Mouse (Mus musculus): ENCODE results near the gene Prkar2a. TPM values are rescaled to one million over a fixed set of nuclear protein-coding genes. Genes with fewer than 3 reads are reported as not detected.

Gene Prkar2a
- polyA plus RNA-seq, 1 experiment = 31.5 TPM

- no peak for TF ChIP-seq CTCF (IDR thresholded peaks at IDR 0.05; ENCODE audit: extremely low read depth, insufficient read length, insufficient replicate concordance, low read depth, low read length)
- no peak for TF ChIP-seq POLR2A (IDR thresholded peaks at IDR 0.05; ENCODE audit: low read depth, low read length)
- WGBS = 3% methylated on average over 37 of the region's 37 CpGs
- Histone ChIP-seq H3K4me1 (ENCODE audit: control insufficient read depth, insufficient read depth, insufficient read length, low read length) (peaks cover 5% of the 10 kb centered on the region; the same call in 1 of the 2 replicates), H3K36me3 (ENCODE audit: control insufficient read depth, insufficient read depth, low read length) (no peaks in the 10 kb centered on the region), H3K4me3 (ENCODE audit: low read depth, low read length) (peak within 1 kb of the TSS; percentile 75), H3K27ac (ENCODE audit: insufficient read depth, low read depth, low read length) (peak within 1 kb of the TSS; percentile 51; the same call in 1 of the 2 replicates), H3K27me3 (ENCODE audit: control insufficient read depth, insufficient read depth, low read length) (no peaks in the 10 kb centered on the region)
These were observed 27.2 kb upstream of the Prkar2a start, which contains the start of gene Slc25a20 for GRCm38 (mm10) chr9:108661677-108662612. TSS of gene Slc25a20 (plus strand) at chr9:108662088.

GRCm38 (mm10) chr9:108662660-108663059, 26.5 kb upstream of the Prkar2a start:
- WGBS = 8% methylated on average over 6 of the region's 6 CpGs
- Histone ChIP-seq H3K36me3 (ENCODE audit: control insufficient read depth, insufficient read depth, low read length) (no peaks in the 10 kb centered on the region), H3K4me3 (ENCODE audit: low read depth, low read length) (peak overlapping the region; percentile 75), H3K27ac (ENCODE audit: insufficient read depth, low read depth, low read length) (peak overlapping the region; percentile 51; the same call in 1 of the 2 replicates), H3K27me3 (ENCODE audit: control insufficient read depth, insufficient read depth, low read length) (no peaks in the 10 kb centered on the region), H3K4me1 (ENCODE audit: control insufficient read depth, insufficient read depth, insufficient read length, low read length) (peaks cover 5% of the 10 kb centered on the region; the same call in 1 of the 2 replicates)
- no peak for TF ChIP-seq POLR2A (IDR thresholded peaks at IDR 0.05; ENCODE audit: low read depth, low read length)
- no peak for TF ChIP-seq CTCF (IDR thresholded peaks at IDR 0.05; ENCODE audit: extremely low read depth, insufficient read length, insufficient replicate concordance, low read depth, low read length)

- WGBS = 68% methylated on average over 8 of the region's 8 CpGs
- no peak overlapping the region for H3K4me3 ChIP-seq (ENCODE audit: low read depth, low read length)
- H3K4me1 ChIP-seq (ENCODE audit: control insufficient read depth, insufficient read depth, insufficient read length, low read length) = no peaks in the 10 kb centered on the region
- H3K27me3 ChIP-seq (ENCODE audit: control insufficient read depth, insufficient read depth, low read length) = no peaks in the 10 kb centered on the region
- H3K36me3 ChIP-seq (ENCODE audit: control insufficient read depth, insufficient read depth, low read length) = peaks cover 19% of the 10 kb centered on the region
- no peak for TF ChIP-seq POLR2A (IDR thresholded peaks at IDR 0.05; ENCODE audit: low read depth, low read length)
- peak; percentile 22; the same call in 1 of the 2 replicates for TF ChIP-seq CTCF (IDR thresholded peaks at IDR 0.05; ENCODE audit: extremely low read depth, insufficient read length, insufficient replicate concordance, low read depth, low read length)
- H3K27ac ChIP-seq (ENCODE audit: insufficient read depth, low read depth, low read length) = no peak overlapping the region
These were observed 19.2 kb upstream of the Prkar2a start for GRCm38 (mm10) chr9:108669875-108670274.

- Histone ChIP-seq H3K36me3 (ENCODE audit: control insufficient read depth, insufficient read depth, low read length) (peaks cover 29% of the 10 kb centered on the region), H3K27me3 (ENCODE audit: control insufficient read depth, insufficient read depth, low read length) (no peaks in the 10 kb centered on the region), H3K4me3 (ENCODE audit: low read depth, low read length) (no peak overlapping the region), H3K27ac (ENCODE audit: insufficient read depth, low read depth, low read length) (no peak overlapping the region), H3K4me1 (ENCODE audit: control insufficient read depth, insufficient read depth, insufficient read length, low read length) (no peaks in the 10 kb centered on the region)
- WGBS = 69% methylated on average over 2 of the region's 2 CpGs
- TF ChIP-seq POLR2A (IDR thresholded peaks at IDR 0.05; ENCODE audit: low read depth, low read length) (no peak), CTCF (IDR thresholded peaks at IDR 0.05; ENCODE audit: extremely low read depth, insufficient read length, insufficient replicate concordance, low read depth, low read length) (peak; percentile 31; the same call in 1 of the 2 replicates)
These were observed 16.0 kb upstream of the Prkar2a start for GRCm38 (mm10) chr9:108673151-108673550.

GRCm38 (mm10) chr9:108680026-108680425, 9.1 kb upstream of the Prkar2a start:
- no peak for TF ChIP-seq POLR2A (IDR thresholded peaks at IDR 0.05; ENCODE audit: low read depth, low read length)
- no peak for TF ChIP-seq CTCF (IDR thresholded peaks at IDR 0.05; ENCODE audit: extremely low read depth, insufficient read length, insufficient replicate concordance, low read depth, low read length)
- no peaks in the 10 kb centered on the region for H3K4me1 ChIP-seq (ENCODE audit: control insufficient read depth, insufficient read depth, insufficient read length, low read length)
- 96% methylated on average over 15 of the region's 15 CpGs for WGBS
- H3K27me3 ChIP-seq (ENCODE audit: control insufficient read depth, insufficient read depth, low read length) = no peaks in the 10 kb centered on the region
- H3K27ac ChIP-seq (ENCODE audit: insufficient read depth, low read depth, low read length) = no peak overlapping the region
- H3K36me3 ChIP-seq (ENCODE audit: control insufficient read depth, insufficient read depth, low read length) = peaks cover 42% of the 10 kb centered on the region
- no peak overlapping the region for H3K4me3 ChIP-seq (ENCODE audit: low read depth, low read length)

GRCm38 (mm10) chr9:108686475-108686887, 2.6 kb upstream of the Prkar2a start:
- no peaks in the 10 kb centered on the region for H3K27me3 ChIP-seq (ENCODE audit: control insufficient read depth, insufficient read depth, low read length)
- no peak overlapping the region for H3K4me3 ChIP-seq (ENCODE audit: low read depth, low read length)
- WGBS = 33% methylated on average over 4 of the region's 4 CpGs
- H3K4me1 ChIP-seq (ENCODE audit: control insufficient read depth, insufficient read depth, insufficient read length, low read length) = peaks cover 39% of the 10 kb centered on the region
- TF ChIP-seq CTCF (IDR thresholded peaks at IDR 0.05; ENCODE audit: extremely low read depth, insufficient read length, insufficient replicate concordance, low read depth, low read length) (no peak), POLR2A (IDR thresholded peaks at IDR 0.05; ENCODE audit: low read depth, low read length) (no peak)
- H3K27ac ChIP-seq (ENCODE audit: insufficient read depth, low read depth, low read length) = peak overlapping the region; percentile 87
- peaks cover 18% of the 10 kb centered on the region for H3K36me3 ChIP-seq (ENCODE audit: control insufficient read depth, insufficient read depth, low read length)

- H3K36me3 ChIP-seq (ENCODE audit: control insufficient read depth, insufficient read depth, low read length) = peaks cover 15% of the 10 kb centered on the region
- TF ChIP-seq CTCF (IDR thresholded peaks at IDR 0.05; ENCODE audit: extremely low read depth, insufficient read length, insufficient replicate concordance, low read depth, low read length) (no peak), POLR2A (IDR thresholded peaks at IDR 0.05; ENCODE audit: low read depth, low read length) (no peak)
- H3K4me3 ChIP-seq (ENCODE audit: low read depth, low read length) = no peak overlapping the region
- peak overlapping the region; percentile 87 for H3K27ac ChIP-seq (ENCODE audit: insufficient read depth, low read depth, low read length)
- H3K4me1 ChIP-seq (ENCODE audit: control insufficient read depth, insufficient read depth, insufficient read length, low read length) = peaks cover 42% of the 10 kb centered on the region
- no peaks in the 10 kb centered on the region for H3K27me3 ChIP-seq (ENCODE audit: control insufficient read depth, insufficient read depth, low read length)
- WGBS = 33% methylated on average over 6 of the region's 6 CpGs
These were observed 1.9 kb upstream of the Prkar2a start for GRCm38 (mm10) chr9:108687181-108687580.
